Mouse (Mus musculus) kidney, postnatal 0 days (tissue): Measurements from ENCODE around the gene Cdkal1. TPM values are rescaled to one million over a fixed set of nuclear protein-coding genes. Genes with fewer than 3 reads are reported as not detected.

ENCODE experiments used
- ATAC-seq: fragments of 200-750 bp; cut with Nextera tagmentation; replicated peaks from 2 replicates; pipeline ENCODE4 v1.8.0; 2017; ENCODE audit warnings: low read depth, moderate number of reproducible peaks, moderate TSS enrichment, moderate library complexity; ENCODE audit not compliant: low FRiP score
- DNase-seq: peaks from one replicate; pipeline ENCODE4 v3.0.0-alpha.2; 2016; ENCODE audit warnings: low spot score
- H3K27ac ChIP-seq: fragments of 300-500 bp; sonication (generic); 2 replicates; pipeline ENCODE4 v1.5.1; 2014; ENCODE audit warnings: mild to moderate bottlenecking
- H3K27me3 ChIP-seq: fragments of 300-500 bp; sonication (generic); 2 replicates; pipeline ENCODE4 v1.6.1; 2014; ENCODE audit warnings: low read length, mixed read lengths; ENCODE audit not compliant: insufficient read depth
- H3K36me3 ChIP-seq: fragments of 300-500 bp; sonication (generic); 2 replicates; pipeline ENCODE4 v1.6.1; 2014; ENCODE audit warnings: low read length, mixed read lengths; ENCODE audit not compliant: insufficient read depth
- H3K4me1 ChIP-seq: fragments of 300-500 bp; sonication (generic); replicated peaks from 2 replicates; pipeline ENCODE4 v1.6.1; 2014; ENCODE audit warnings: antibody characterized with exemption, low read length, mixed read lengths; ENCODE audit not compliant: insufficient read depth
- H3K4me2 ChIP-seq: fragments of 300-500 bp; sonication (generic); 2 replicates; pipeline ENCODE4 v1.6.1; 2014; ENCODE audit warnings: mild to moderate bottlenecking, low read length, moderate library complexity, mixed read lengths
- H3K4me3 ChIP-seq: fragments of 300-500 bp; sonication (generic); replicated peaks from 2 replicates; pipeline ENCODE4 v1.5.1; 2014; ENCODE audit warnings: low read depth, low read length
- H3K9ac ChIP-seq: fragments of 300-500 bp; sonication (generic); 2 replicates; pipeline ENCODE4 v1.6.1; 2014; ENCODE audit warnings: low read depth, low read length
- H3K9me3 ChIP-seq: fragments of 300-500 bp; sonication (generic); replicated peaks from 2 replicates; pipeline ENCODE4 v1.6.1; 2016; ENCODE audit warnings: low read length, inconsistent platforms, mixed read lengths
- CTCF ChIP-seq: IDR thresholded peaks from 2 replicates; pipeline ENCODE4 v1.5.1; 2016; ENCODE audit warnings: antibody characterized with exemption, low read depth, mild to moderate bottlenecking, moderate library complexity
- WGBS: fragments of 180-500 bp; shearing (Covaris S2); extraction: QIAGEN DNeasy Blood & Tissue Kit; methylation state at CpG from one replicate; pipeline ENCODE4 v1.1.7; 2014; 5-methylcytosine and 5-hydroxymethylcytosine counted together
- polyA plus RNA-seq: library from polyadenylated mRNA; unstranded; fragments of >200 nt; fragmentation: Nextera tagmentation; extraction: Ambion mirVana; gene quantifications from 2 replicates; pipeline ENCODE4 v1.2.1, GENCODE M21; 2015

The Cdkal1 gene
- polyA plus RNA-seq, 1 experiment from 2014 or later = 30.1 TPM

DNA sequence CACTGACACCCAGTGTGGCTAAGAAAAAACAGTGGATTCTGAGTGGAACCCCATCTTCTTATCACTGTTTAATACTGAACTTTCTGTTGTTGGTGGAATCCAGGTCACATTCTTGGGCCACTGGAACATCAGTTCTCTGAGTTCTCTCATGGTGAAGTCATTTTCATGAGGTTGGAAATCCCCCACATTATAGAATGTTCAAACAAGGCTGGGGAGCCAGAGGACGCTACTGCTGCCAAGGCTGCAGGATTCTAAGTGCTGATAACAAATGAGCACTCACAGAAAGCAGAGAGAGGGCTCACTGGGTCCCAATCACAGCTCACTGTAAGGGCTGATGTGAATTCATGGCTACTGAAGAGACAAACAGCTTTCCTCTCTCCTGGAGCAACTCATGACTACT lies 280.7 kb downstream of the Cdkal1 start:
- Histone ChIP-seq H3K27me3 (no peaks in the 10 kb centered on the region), H3K36me3 (no peaks in the 10 kb centered on the region), H3K4me3 (no peak overlapping the region), H3K4me1 (0 out of 2 replicates have a peak, but pooled peaks cover 4% of the 10 kb centered on the region), H3K9ac (no peak overlapping the region), H3K9me3 (no peaks in the 10 kb centered on the region), H3K4me2 (no peak overlapping the region), H3K27ac (no peak overlapping the region)
- no peak for TF ChIP-seq CTCF
- 56% methylated on average over 1 of the region's 1 CpGs for WGBS
- DNase-seq (no peak), ATAC-seq (no peak)

DNA sequence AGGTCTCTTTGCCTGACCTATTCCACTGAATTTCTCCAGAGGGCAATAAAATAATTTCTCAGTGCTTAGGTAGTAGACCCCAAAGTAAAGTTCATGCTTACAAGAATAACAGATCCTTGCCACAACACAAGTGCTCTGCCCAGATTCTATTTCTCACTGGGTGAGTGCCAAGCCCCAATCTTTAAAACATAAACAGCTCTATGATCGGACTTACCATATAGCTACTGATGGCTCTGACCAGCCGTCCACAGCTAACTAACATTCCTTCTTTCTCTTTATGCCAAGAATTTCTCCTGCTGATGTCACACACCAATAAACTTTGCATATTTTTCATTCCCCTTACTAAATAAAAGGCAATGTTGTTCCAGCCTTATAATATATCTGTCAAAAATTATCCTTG lies 283.0 kb downstream of the Cdkal1 start:
- no peak for DNase-seq

DNA sequence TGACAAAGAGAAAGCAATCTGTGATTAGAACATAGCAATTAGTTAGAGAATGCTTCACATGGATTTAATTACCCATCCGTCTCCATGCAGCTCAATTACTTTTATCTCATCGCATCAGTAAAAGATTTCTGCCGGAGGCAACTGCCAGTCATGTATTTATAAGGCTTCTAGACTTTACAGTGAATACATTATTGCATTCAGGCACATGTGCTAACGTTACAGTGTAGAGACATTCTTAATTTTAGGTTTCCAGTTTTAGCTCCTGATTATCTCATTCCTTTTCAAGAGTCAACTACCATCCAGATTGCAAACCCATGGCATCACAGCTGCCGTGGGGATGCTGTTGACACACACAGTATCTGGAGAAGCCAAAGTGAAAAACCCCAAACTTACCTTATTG lies 289.8 kb downstream of the Cdkal1 start:
- DNase-seq = no peak
- H3K4me1 ChIP-seq = no peaks in the 10 kb centered on the region
- ATAC-seq = no peak
- H3K27ac ChIP-seq = no peak overlapping the region
- 55% methylated on average over 5 of the region's 5 CpGs for WGBS
- no peak overlapping the region for H3K4me3 ChIP-seq
- no peak overlapping the region for H3K9ac ChIP-seq
- no peak overlapping the region for H3K4me2 ChIP-seq
- no peak for TF ChIP-seq CTCF
- no peaks in the 10 kb centered on the region for H3K36me3 ChIP-seq
- H3K9me3 ChIP-seq = no peaks in the 10 kb centered on the region
- no peaks in the 10 kb centered on the region for H3K27me3 ChIP-seq

More for the DNA sequence above, 283.0 kb downstream of the Cdkal1 start:
- 43% methylated on average over 2 of the region's 2 CpGs for WGBS
- Histone ChIP-seq H3K4me1 (0 out of 2 replicates have a peak, but pooled peaks cover 4% of the 10 kb centered on the region), H3K36me3 (no peaks in the 10 kb centered on the region), H3K9ac (no peak overlapping the region), H3K4me2 (no peak overlapping the region), H3K4me3 (no peak overlapping the region), H3K9me3 (no peaks in the 10 kb centered on the region), H3K27ac (no peak overlapping the region), H3K27me3 (no peaks in the 10 kb centered on the region)
- no peak for TF ChIP-seq CTCF
- no peak for ATAC-seq

DNA sequence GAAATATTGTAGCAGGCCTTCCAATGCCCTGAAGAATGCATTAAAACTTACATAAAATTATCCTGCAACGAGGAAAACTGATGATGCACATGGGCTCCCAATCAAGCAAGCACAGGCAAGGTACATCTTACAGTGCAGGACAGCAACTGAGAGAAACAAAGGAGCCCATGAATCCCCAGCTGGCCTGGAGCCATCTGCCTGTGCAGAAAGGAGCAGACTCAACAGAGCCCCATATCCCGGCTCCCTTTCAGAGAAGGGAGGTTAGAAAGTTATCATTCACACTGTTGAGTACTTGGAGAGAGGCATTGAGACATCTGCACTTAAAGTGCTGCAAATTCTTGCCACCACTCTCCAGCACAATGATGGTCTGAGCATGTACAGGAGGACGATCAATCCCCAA lies 296.3 kb downstream of the Cdkal1 start:
- H3K27me3 ChIP-seq = no peaks in the 10 kb centered on the region
- H3K27ac ChIP-seq = no peak overlapping the region
- ATAC-seq = no peak
- no peaks in the 10 kb centered on the region for H3K36me3 ChIP-seq
- no peak overlapping the region for H3K4me2 ChIP-seq
- no peak for DNase-seq
- no peaks in the 10 kb centered on the region for H3K9me3 ChIP-seq
- no peaks in the 10 kb centered on the region for H3K4me1 ChIP-seq
- no peak overlapping the region for H3K4me3 ChIP-seq
- TF ChIP-seq CTCF = no peak
- no peak overlapping the region for H3K9ac ChIP-seq
- WGBS = 79% methylated on average over 3 of the region's 3 CpGs

DNA sequence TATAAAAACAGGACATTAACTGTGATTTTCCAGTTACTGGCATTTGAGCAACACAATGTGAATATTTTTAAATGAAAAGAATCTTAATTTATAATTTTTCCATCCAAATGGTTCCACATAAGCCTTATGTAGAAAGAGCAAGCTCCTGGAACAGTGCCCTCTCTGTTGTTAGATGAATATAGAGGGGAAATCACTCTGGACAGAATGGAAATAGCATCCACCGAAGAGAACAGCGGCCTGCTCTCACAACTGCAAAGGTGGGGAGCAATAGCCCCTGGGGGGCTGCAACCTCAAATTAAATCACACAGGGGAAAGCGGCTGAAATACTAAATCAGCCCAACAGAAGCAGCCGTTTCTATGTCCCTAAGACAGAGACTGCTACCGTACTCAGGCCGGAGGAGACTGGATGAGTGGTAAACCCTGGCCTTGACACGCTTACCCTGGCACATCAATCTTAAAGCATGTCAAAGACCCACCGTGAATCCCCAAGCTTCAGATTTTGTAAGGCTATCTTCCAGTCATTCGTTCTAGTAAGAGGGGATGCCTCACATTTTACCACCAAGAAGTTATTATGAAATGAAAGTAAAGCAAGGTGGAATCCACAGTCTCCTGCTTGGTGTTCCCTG lies 300.2 kb downstream of the Cdkal1 start:
- no peaks in the 10 kb centered on the region for H3K27me3 ChIP-seq
- H3K9ac ChIP-seq = no peak overlapping the region
- H3K36me3 ChIP-seq = no peaks in the 10 kb centered on the region
- H3K4me3 ChIP-seq = no peak overlapping the region
- ATAC-seq (no peak), DNase-seq (peak; percentile 59)
- TF ChIP-seq CTCF = no peak
- H3K27ac ChIP-seq = no peak overlapping the region
- no peaks in the 10 kb centered on the region for H3K9me3 ChIP-seq
- H3K4me2 ChIP-seq = no peak overlapping the region
- no peaks in the 10 kb centered on the region for H3K4me1 ChIP-seq
- 53% methylated on average over 9 of the region's 9 CpGs for WGBS

DNA sequence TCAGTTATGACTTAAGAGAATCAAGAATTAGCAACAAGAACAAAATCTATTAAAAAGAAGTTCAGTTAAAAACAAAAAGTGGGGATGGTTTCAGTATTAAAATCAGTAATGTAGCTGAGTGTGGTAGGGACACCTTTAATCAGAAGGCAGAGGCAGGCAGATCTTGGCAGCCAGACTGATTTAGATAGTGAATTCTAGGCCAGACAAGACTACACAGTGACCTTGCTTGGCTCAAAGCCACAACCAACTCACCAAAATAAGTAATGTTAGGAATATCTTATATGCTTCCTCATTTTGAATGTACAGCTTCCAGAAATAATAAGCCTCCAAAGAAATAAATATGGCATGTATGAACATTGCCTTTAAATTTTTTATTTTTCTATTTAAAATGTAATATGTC lies 301.7 kb downstream of the Cdkal1 start:
- no peak for ATAC-seq
- Histone ChIP-seq H3K9ac (no peak overlapping the region), H3K4me2 (no peak overlapping the region)

More for the DNA sequence above, 301.7 kb downstream of the Cdkal1 start:
- Histone ChIP-seq H3K27me3 (no peaks in the 10 kb centered on the region), H3K4me1 (no peaks in the 10 kb centered on the region), H3K36me3 (no peaks in the 10 kb centered on the region), H3K4me3 (no peak overlapping the region), H3K9me3 (no peaks in the 10 kb centered on the region), H3K27ac (no peak overlapping the region)
- no peak for TF ChIP-seq CTCF
- no peak for DNase-seq
